Mouse (Mus musculus) kidney, postnatal 0 days (tissue): ENCODE data around the gene Nudt2. TPM values are rescaled to one million over a fixed set of nuclear protein-coding genes. Genes with fewer than 3 reads are reported as not detected.

ENCODE experiments used
- ATAC-seq: fragments of 200-750 bp; cut with Nextera tagmentation; replicated peaks from 2 replicates; pipeline ENCODE4 v1.8.0; 2017; ENCODE audit warnings: low read depth, moderate number of reproducible peaks, moderate TSS enrichment, moderate library complexity; ENCODE audit not compliant: low FRiP score
- DNase-seq: peaks from one replicate; pipeline ENCODE4 v3.0.0-alpha.2; 2016; ENCODE audit warnings: low spot score
- H3K27ac ChIP-seq: fragments of 300-500 bp; sonication (generic); 2 replicates; pipeline ENCODE4 v1.5.1; 2014; ENCODE audit warnings: mild to moderate bottlenecking
- H3K27me3 ChIP-seq: fragments of 300-500 bp; sonication (generic); 2 replicates; pipeline ENCODE4 v1.6.1; 2014; ENCODE audit warnings: low read length, mixed read lengths; ENCODE audit not compliant: insufficient read depth
- H3K36me3 ChIP-seq: fragments of 300-500 bp; sonication (generic); 2 replicates; pipeline ENCODE4 v1.6.1; 2014; ENCODE audit warnings: low read length, mixed read lengths; ENCODE audit not compliant: insufficient read depth
- H3K4me1 ChIP-seq: fragments of 300-500 bp; sonication (generic); replicated peaks from 2 replicates; pipeline ENCODE4 v1.6.1; 2014; ENCODE audit warnings: antibody characterized with exemption, low read length, mixed read lengths; ENCODE audit not compliant: insufficient read depth
- H3K4me2 ChIP-seq: fragments of 300-500 bp; sonication (generic); 2 replicates; pipeline ENCODE4 v1.6.1; 2014; ENCODE audit warnings: mild to moderate bottlenecking, low read length, moderate library complexity, mixed read lengths
- H3K4me3 ChIP-seq: fragments of 300-500 bp; sonication (generic); replicated peaks from 2 replicates; pipeline ENCODE4 v1.5.1; 2014; ENCODE audit warnings: low read depth, low read length
- H3K9ac ChIP-seq: fragments of 300-500 bp; sonication (generic); 2 replicates; pipeline ENCODE4 v1.6.1; 2014; ENCODE audit warnings: low read depth, low read length
- H3K9me3 ChIP-seq: fragments of 300-500 bp; sonication (generic); replicated peaks from 2 replicates; pipeline ENCODE4 v1.6.1; 2016; ENCODE audit warnings: low read length, inconsistent platforms, mixed read lengths
- CTCF ChIP-seq: IDR thresholded peaks from 2 replicates; pipeline ENCODE4 v1.5.1; 2016; ENCODE audit warnings: antibody characterized with exemption, low read depth, mild to moderate bottlenecking, moderate library complexity
- WGBS: fragments of 180-500 bp; shearing (Covaris S2); extraction: QIAGEN DNeasy Blood & Tissue Kit; methylation state at CpG from one replicate; pipeline ENCODE4 v1.1.7; 2014; 5-methylcytosine and 5-hydroxymethylcytosine counted together
- polyA plus RNA-seq: library from polyadenylated mRNA; unstranded; fragments of >200 nt; fragmentation: Nextera tagmentation; extraction: Ambion mirVana; gene quantifications from 2 replicates; pipeline ENCODE4 v1.2.1, GENCODE M21; 2015

Nudt2 gene
- polyA plus RNA-seq, 1 experiment from 2014 or later = 57.2 TPM

- no peak for ATAC-seq
These were observed 28.6 kb downstream of the Nudt2 start for GRCm38 (mm10) chr4:41493464-41494116.

GRCm38 (mm10) chr4:41494378-41494777 lies 29.4 kb downstream of the Nudt2 start:
- TF ChIP-seq CTCF = no peak
- 35% methylated on average over 3 of the region's 3 CpGs for WGBS
- DNase-seq (no peak), ATAC-seq (0 out of 2 replicates have a peak, but pooled peaks have one; percentile 30)
- no peak overlapping the region for H3K4me3 ChIP-seq
- H3K36me3 ChIP-seq = no peaks in the 10 kb centered on the region
- peaks cover 19% of the 10 kb centered on the region for H3K27me3 ChIP-seq
- H3K4me2 ChIP-seq = no peak overlapping the region
- no peaks in the 10 kb centered on the region for H3K9me3 ChIP-seq
- no peak overlapping the region for H3K27ac ChIP-seq
- H3K4me1 ChIP-seq = peaks cover 16% of the 10 kb centered on the region
- H3K9ac ChIP-seq = no peak overlapping the region

More at GRCm38 (mm10) chr4:41493464-41494116, 28.6 kb downstream of the Nudt2 start:
- H3K36me3 ChIP-seq = no peaks in the 10 kb centered on the region
- 72% methylated on average over 3 of the region's 3 CpGs for WGBS
- no peak overlapping the region for H3K9ac ChIP-seq
- H3K4me2 ChIP-seq = no peak overlapping the region
- no peak for TF ChIP-seq CTCF
- H3K9me3 ChIP-seq = no peaks in the 10 kb centered on the region
- H3K4me1 ChIP-seq = peaks cover 11% of the 10 kb centered on the region; the same call in 1 of the 2 replicates
- H3K4me3 ChIP-seq = no peak overlapping the region
- no peak overlapping the region; the same call in 1 of the 2 replicates for H3K27ac ChIP-seq
- peaks cover 19% of the 10 kb centered on the region for H3K27me3 ChIP-seq
- no peak for DNase-seq

GRCm38 (mm10) chr4:41495076-41495475 lies 30.1 kb downstream of the Nudt2 start:
- no peaks in the 10 kb centered on the region for H3K9me3 ChIP-seq

GRCm38 (mm10) chr4:41495850-41496249 lies 30.9 kb downstream of the Nudt2 start:
- Histone ChIP-seq H3K9me3 (no peaks in the 10 kb centered on the region), H3K9ac (no peak overlapping the region), H3K36me3 (no peaks in the 10 kb centered on the region), H3K4me1 (peaks cover 16% of the 10 kb centered on the region), H3K4me3 (no peak overlapping the region), H3K27ac (no peak overlapping the region), H3K27me3 (peaks cover 30% of the 10 kb centered on the region), H3K4me2 (no peak overlapping the region)
- ATAC-seq (no peak), DNase-seq (no peak)
- TF ChIP-seq CTCF = no peak
- WGBS = 82% methylated on average over 11 of the region's 11 CpGs

More at GRCm38 (mm10) chr4:41495076-41495475, 30.1 kb downstream of the Nudt2 start:
- no peak overlapping the region for H3K4me3 ChIP-seq
- TF ChIP-seq CTCF = no peak
- peaks cover 25% of the 10 kb centered on the region for H3K27me3 ChIP-seq
- H3K36me3 ChIP-seq = no peaks in the 10 kb centered on the region
- H3K27ac ChIP-seq = no peak overlapping the region
- ATAC-seq = no peak
- 80% methylated on average over 4 of the region's 4 CpGs for WGBS
- no peak overlapping the region for H3K9ac ChIP-seq
- H3K4me1 ChIP-seq = peaks cover 16% of the 10 kb centered on the region
- no peak overlapping the region for H3K4me2 ChIP-seq
- no peak for DNase-seq

- no peak overlapping the region for H3K27ac ChIP-seq
- DNase-seq (no peak), ATAC-seq (no peak)
- 76% methylated on average over 5 of the region's 5 CpGs for WGBS
- no peaks in the 10 kb centered on the region for H3K9me3 ChIP-seq
- no peak overlapping the region for H3K9ac ChIP-seq
- no peak overlapping the region for H3K4me3 ChIP-seq
- no peak overlapping the region; the same call in 1 of the 2 replicates for H3K4me2 ChIP-seq
- TF ChIP-seq CTCF = no peak
- H3K4me1 ChIP-seq = peaks cover 16% of the 10 kb centered on the region
- H3K27me3 ChIP-seq = peaks cover 30% of the 10 kb centered on the region
- no peaks in the 10 kb centered on the region for H3K36me3 ChIP-seq
These were observed 32.1 kb downstream of the Nudt2 start for GRCm38 (mm10) chr4:41497046-41497445.

- Histone ChIP-seq H3K27me3 (peaks cover 30% of the 10 kb centered on the region), H3K36me3 (no peaks in the 10 kb centered on the region), H3K4me2 (peak overlapping the region; percentile 46), H3K9me3 (no peaks in the 10 kb centered on the region), H3K9ac (no peak overlapping the region), H3K4me1 (peaks cover 16% of the 10 kb centered on the region), H3K4me3 (peak overlapping the region; percentile 17), H3K27ac (no peak overlapping the region)
- peak; percentile 63 for TF ChIP-seq CTCF
- ATAC-seq (no peak), DNase-seq (peak; percentile 50)
- 12% methylated on average over 34 of the region's 34 CpGs for WGBS
These were observed 32.6 kb downstream of the Nudt2 start for GRCm38 (mm10) chr4:41497579-41497978.
